Mouse (Mus musculus) spleen, adult 2 months (tissue): ENCODE measurements around the gene Cdr2l.

Experiments used
- CTCF ChIP-seq: fragments of 200-500 bp; IDR thresholded peaks from 2 replicates; pipeline ENCODE4 v1.5.1; 2011; ENCODE audit warnings: mild to moderate bottlenecking, inconsistent platforms; ENCODE audit not compliant: insufficient read depth, insufficient read length, insufficient replicate concordance; ENCODE audit errors: extremely low read depth
- POLR2A ChIP-seq: fragments of 200-500 bp; IDR thresholded peaks from 2 replicates; pipeline ENCODE4 v1.6.1; 2011; ENCODE audit warnings: low read depth, low read length, inconsistent platforms

GRCm38 (mm10) chr11:115421328-115421727 is 39.6 kb downstream of the Cdr2l start:
- TF ChIP-seq POLR2A = no peak
- no peak for TF ChIP-seq CTCF
